Mouse (Mus musculus) liver, adult 2 months (tissue): ENCODE results near the gene Gm128.

ENCODE experiments used
- CTCF ChIP-seq: fragments of 200-500 bp; IDR thresholded peaks from 2 replicates; pipeline ENCODE4 v1.5.1; 2011; ENCODE audit warnings: low read depth, low read length, control low read depth
- POLR2A ChIP-seq: fragments of 200-500 bp; IDR thresholded peaks from 2 replicates; pipeline ENCODE4 v1.6.1; 2011; ENCODE audit warnings: low read length, control low read depth; ENCODE audit not compliant: insufficient read depth; ENCODE audit errors: extremely low read depth

DNA sequence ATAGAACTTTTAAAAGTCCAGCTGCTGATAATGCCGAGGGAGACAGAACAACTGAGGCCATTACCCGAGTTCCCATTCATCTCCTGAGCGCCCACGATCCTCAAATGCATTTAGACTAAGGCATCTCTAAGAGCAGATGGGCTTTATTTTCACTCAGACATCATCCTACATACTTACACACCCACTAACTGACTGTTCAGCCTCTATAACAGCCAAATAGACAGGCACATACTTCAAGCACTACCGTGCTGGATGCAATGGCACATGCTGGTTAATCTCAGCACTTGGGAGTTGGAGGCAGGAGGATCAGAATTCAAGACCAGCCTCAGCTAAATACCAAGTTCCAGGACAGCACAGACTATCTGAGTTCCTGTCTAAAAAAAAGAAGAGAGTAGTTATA is 28.4 kb upstream of the Gm128 start:
- no peak for TF ChIP-seq CTCF
- TF ChIP-seq POLR2A: no peak
